9 mouse cellular contexts compared by ENCODE assay signal in the genomic region with DNA sequence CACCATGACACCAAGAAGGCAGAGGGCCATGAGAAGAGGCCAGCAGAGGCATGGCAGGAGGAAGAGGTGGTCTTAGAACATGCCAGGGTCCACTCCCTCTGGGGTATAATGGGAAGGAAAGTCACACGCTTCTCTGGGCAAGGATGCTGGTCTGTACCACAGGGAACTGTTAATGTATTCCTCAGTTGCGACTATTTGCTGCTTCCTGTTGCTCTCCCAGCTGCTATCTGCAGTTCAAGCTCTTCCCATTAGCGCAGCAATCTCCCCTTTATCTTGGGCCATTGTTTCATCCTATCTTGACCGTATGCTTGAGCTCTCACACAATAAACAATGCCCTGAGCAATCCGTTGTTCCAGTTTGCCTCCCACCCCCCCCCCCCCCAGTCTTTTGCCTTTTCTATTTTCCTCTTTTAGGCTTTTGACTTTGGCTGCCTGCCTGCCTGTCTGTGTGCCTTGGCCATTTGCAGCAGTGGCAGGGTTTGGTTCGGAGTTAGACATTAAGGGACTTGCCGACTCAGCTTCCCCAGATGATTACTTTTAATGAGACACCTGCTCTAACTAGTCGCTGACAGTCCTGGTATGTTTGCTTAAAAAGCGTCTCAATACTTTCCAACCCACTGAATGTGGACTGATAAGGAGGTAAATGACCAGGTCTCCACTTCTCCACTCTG. TPM values are rescaled to one million over a fixed set of nuclear protein-coding genes. Genes with fewer than 3 reads are reported as not detected.
DNase-seq lines count a peak whose midpoint lies in the region; ATAC-seq and TF ChIP-seq lines count a peak whose summit lies in the region.
"Had no signal": no experiment of that assay in that cellular context is flagged by ENCODE, and none has a peak within 500 bp of the region (broad histone marks: within the 10 kb centered on the region; RNA-seq: fewer than 3 reads in every experiment).

No protein-coding gene starts in this region.

- peak; percentile 33; the same call in 1 of the 2 replicates for ATAC-seq in kidney, embryonic 16.5 days (ENCODE audit: low FRiP score, low TSS enrichment)
- ATAC-seq in midbrain, embryonic 13.5 days = 0 out of 2 replicates have a peak, but pooled peaks have one; percentile 45

- intact Hi-C loops in heart, adult 2 months (cut with DNase I) = no loop called here

- TF ChIP-seq POLR2A in heart, adult 2 months (IDR thresholded peaks at IDR 0.05; ENCODE audit: insufficient read depth, low read depth, low read length) = no peak
- TF ChIP-seq POLR2A in cortical plate, adult 2 months (IDR thresholded peaks at IDR 0.05; ENCODE audit: extremely low read depth, insufficient read depth, low read length) = no peak

- DNase-seq in heart, adult 2 months = peak in 1 of 2 experiments; percentile 57
- DNase-seq in heart, embryonic 10.5 days (ENCODE audit: low spot score) = no peak
- DNase-seq in adrenal gland, postnatal 25 days = no peak
- no peak for DNase-seq in layer of hippocampus, postnatal 25 days (ENCODE audit: extremely low spot score in 1 of 2, low spot score in 1 of 2)
- DNase-seq in embryo, embryonic 10.5 days (ENCODE audit: low spot score) = no peak

- peaks cover 19% of the 10 kb centered on the region for H3K36me3 ChIP-seq in heart, adult 2 months (ENCODE audit: control insufficient read depth, insufficient read depth, low read length)
- peaks cover 9% of the 10 kb centered on the region; the same call in 1 of the 2 replicates for H3K36me3 ChIP-seq in heart, embryonic 10.5 days
- no peaks in the 10 kb centered on the region for H3K36me3 ChIP-seq in kidney, embryonic 16.5 days (ENCODE audit: insufficient read depth, low read length)
- H3K36me3 ChIP-seq in midbrain, embryonic 13.5 days = no peaks in the 10 kb centered on the region

- peak overlapping the region; percentile 23; the same call in 1 of the 2 replicates for H3K4me2 ChIP-seq in kidney, embryonic 16.5 days (replicated peaks; ENCODE audit: low read depth, low read length)
- H3K4me2 ChIP-seq in midbrain, embryonic 13.5 days (replicated peaks) = no peak overlapping the region

- peak overlapping the region; percentile 49 for H3K27ac ChIP-seq in heart, adult 2 months
- no peak overlapping the region for H3K27ac ChIP-seq in heart, embryonic 10.5 days
- peak overlapping the region; percentile 57; the same call in 1 of the 2 replicates for H3K27ac ChIP-seq in cortical plate, adult 2 months (ENCODE audit: insufficient read depth, low read length)
- peak overlapping the region; percentile 82 for H3K27ac ChIP-seq in kidney, embryonic 16.5 days (ENCODE audit: low read length)
- peak overlapping the region; percentile 61 for H3K27ac ChIP-seq in midbrain, embryonic 13.5 days

- no peak for TF ChIP-seq CTCF in heart, adult 2 months (IDR thresholded peaks at IDR 0.05)
- TF ChIP-seq CTCF in cortical plate, adult 2 months (IDR thresholded peaks at IDR 0.05; ENCODE audit: extremely low read depth, insufficient read depth, low read length) = no peak

- H3K79me2 ChIP-seq in heart, adult 2 months (replicated peaks; ENCODE audit: control insufficient read depth, insufficient read depth, low read length) = peaks cover 9% of the 10 kb centered on the region

- WGBS in heart, adult 2 months = 8% methylated on average over 9 of the region's 9 CpGs
- 16% methylated on average over 9 of the region's 9 CpGs for WGBS in heart, embryonic 10.5 days
- WGBS in kidney, embryonic 16.5 days = 26% methylated on average over 9 of the region's 9 CpGs
- 15% methylated on average over 9 of the region's 9 CpGs for WGBS in midbrain, embryonic 13.5 days

- no peak overlapping the region for H3K4me3 ChIP-seq in heart, adult 2 months
- no peak overlapping the region for H3K4me3 ChIP-seq in heart, embryonic 10.5 days
- no peak overlapping the region for H3K4me3 ChIP-seq in cortical plate, adult 2 months (ENCODE audit: insufficient read depth, low read length)
- no peak overlapping the region for H3K4me3 ChIP-seq in kidney, embryonic 16.5 days (ENCODE audit: low read length)
- no peak overlapping the region for H3K4me3 ChIP-seq in midbrain, embryonic 13.5 days (replicated peaks)
- H3K4me3 ChIP-seq: erythroblast, embryonic 14.5 days had no signal

- no peak overlapping the region for H3K9ac ChIP-seq in heart, adult 2 months (ENCODE audit: low read depth, low read length)
- H3K9ac ChIP-seq in kidney, embryonic 16.5 days (replicated peaks; ENCODE audit: low read length) = no peak overlapping the region; the same call in 1 of the 2 replicates
- H3K9ac ChIP-seq in midbrain, embryonic 13.5 days (replicated peaks) = 0 out of 2 replicates have a peak overlapping the region, but pooled peaks have one; percentile 2

- H3K27me3 ChIP-seq in heart, adult 2 months (ENCODE audit: control insufficient read depth, insufficient read depth, low read length) = no peaks in the 10 kb centered on the region
- H3K27me3 ChIP-seq in heart, embryonic 10.5 days (ENCODE audit: insufficient read depth, poor library complexity, severe bottlenecking) = no peaks in the 10 kb centered on the region
- no peaks in the 10 kb centered on the region for H3K27me3 ChIP-seq in kidney, embryonic 16.5 days (ENCODE audit: insufficient read depth, low read length)
- no peaks in the 10 kb centered on the region for H3K27me3 ChIP-seq in midbrain, embryonic 13.5 days

- no peaks in the 10 kb centered on the region for H3K9me3 ChIP-seq in heart, embryonic 10.5 days
- no peaks in the 10 kb centered on the region for H3K9me3 ChIP-seq in kidney, embryonic 16.5 days (ENCODE audit: low read length)
- no peaks in the 10 kb centered on the region for H3K9me3 ChIP-seq in midbrain, embryonic 13.5 days

- peaks cover 44% of the 10 kb centered on the region for H3K4me1 ChIP-seq in heart, adult 2 months (ENCODE audit: control insufficient read depth, insufficient read depth, low read length)
- H3K4me1 ChIP-seq in heart, embryonic 10.5 days = peaks cover 86% of the 10 kb centered on the region
- H3K4me1 ChIP-seq in cortical plate, adult 2 months (ENCODE audit: control insufficient read depth, insufficient read depth, low read length) = peaks cover 12% of the 10 kb centered on the region
- peaks cover 88% of the 10 kb centered on the region for H3K4me1 ChIP-seq in kidney, embryonic 16.5 days (ENCODE audit: insufficient read depth, low read length)
- peaks cover 75% of the 10 kb centered on the region for H3K4me1 ChIP-seq in midbrain, embryonic 13.5 days (replicated peaks)

- 0 out of 2 replicates have a peak, but pooled peaks have one; percentile 29 for TF ChIP-seq EP300 in heart, adult 2 months (IDR thresholded peaks at IDR 0.05; ENCODE audit: insufficient read depth, low read depth, low read length)

RNA-seq across cellular contexts. Expression of gene Gna12, which starts 15.0 kb away (rescaled TPM):
- total RNA-seq in heart, adult 2 months (2021) = 100 to 1,000 TPM; 118 to 136 TPM
- polyA plus RNA-seq in heart, adult 2 months (2012; rRNA removed) = 117 and 136 TPM in 2 replicates
- 12.5 and 17.6 TPM in 2 replicates for polyA plus RNA-seq in heart, embryonic 10.5 days (2016; fragmentation: Nextera tagmentation; extraction: Ambion mirVana)
- 90.0 and 94.4 TPM in 2 replicates for polyA plus RNA-seq in cortical plate, adult 2 months (2012; rRNA removed)
- polyA plus RNA-seq in kidney, embryonic 16.5 days (2015; fragmentation: Nextera tagmentation; extraction: Ambion mirVana) = 9.6 and 10.0 TPM in 2 replicates
- 12.0 and 12.1 TPM in 2 replicates for polyA plus RNA-seq in midbrain, embryonic 13.5 days (2015; fragmentation: Nextera tagmentation; extraction: Ambion mirVana)
- 129 and 166 TPM in 2 replicates for total RNA-seq in adrenal gland, postnatal 25 days (2021)
- total RNA-seq in layer of hippocampus, postnatal 25 days (2021) = 100 to 1,000 TPM; 101 to 111 TPM
